Mouse (Mus musculus) lung, embryonic 14.5 days (tissue): ENCODE measurements at regions not wholly inside any gene's neighbourhood (a gene's known extent, or its start where the extent isn't known, plus 50 kb on each side); places are given as distances from the start of the nearest gene placed in this dataset.
A peak's percentile ranks its signal among the peaks of the same experiment; 100 is the strongest.

Source experiments
- ATAC-seq: fragments of 200-750 bp; cut with Nextera tagmentation; 2 replicates; pipeline ENCODE4 v1.8.0; 2017; ENCODE audit warnings: mild to moderate bottlenecking, moderate TSS enrichment, moderate library complexity; ENCODE audit not compliant: insufficient read depth
- DNase-seq: peaks from one replicate; pipeline ENCODE4 v3.0.0-alpha.2; 2015
- H3K27ac ChIP-seq: fragments of 300-500 bp; sonication (generic); 2 replicates; pipeline ENCODE4 v1.5.1; 2014; ENCODE audit warnings: low read depth, mild to moderate bottlenecking, moderate library complexity
- H3K27me3 ChIP-seq: fragments of 300-500 bp; sonication (generic); 2 replicates; pipeline ENCODE4 v1.6.1; 2014; ENCODE audit warnings: low read length, control low read depth; ENCODE audit not compliant: insufficient read depth
- H3K36me3 ChIP-seq: fragments of 300-500 bp; sonication (generic); 2 replicates; pipeline ENCODE4 v1.6.1; 2014; ENCODE audit warnings: control low read depth; ENCODE audit not compliant: insufficient read depth
- H3K4me1 ChIP-seq: fragments of 300-500 bp; sonication (generic); 2 replicates; pipeline ENCODE4 v1.6.1; 2014; ENCODE audit warnings: antibody characterized with exemption, control low read depth; ENCODE audit not compliant: insufficient read depth
- H3K4me2 ChIP-seq: fragments of 300-500 bp; sonication (generic); 2 replicates; pipeline ENCODE4 v1.6.1; 2014; ENCODE audit warnings: mild to moderate bottlenecking
- H3K4me3 ChIP-seq: fragments of 300-500 bp; sonication (generic); 2 replicates; pipeline ENCODE4 v1.5.1; 2014; ENCODE audit warnings: low read depth, low read length
- H3K9ac ChIP-seq: fragments of 300-500 bp; sonication (generic); 2 replicates; pipeline ENCODE4 v1.6.1; 2014
- H3K9me3 ChIP-seq: fragments of 300-500 bp; sonication (generic); 2 replicates; pipeline ENCODE4 v1.6.1; 2016; ENCODE audit warnings: low read depth, low read length, control low read depth
- CTCF ChIP-seq: IDR thresholded peaks from 2 replicates; pipeline ENCODE4 v1.5.1; 2016; ENCODE audit warnings: antibody characterized with exemption, low read depth
- WGBS: fragments of 180-500 bp; shearing (Covaris S2); extraction: QIAGEN DNeasy Blood & Tissue Kit; methylation state at CpG from one replicate; pipeline ENCODE4 v1.1.7; 2014; 5-methylcytosine and 5-hydroxymethylcytosine counted together

GRCm38 (mm10) chr16:78156138-78156875 lies 145.0 kb upstream of the Cxadr start:
- Histone ChIP-seq H3K9ac (no peak overlapping the region), H3K4me2 (peak overlapping the region; percentile 27; the same call in 1 of the 2 replicates), H3K36me3 (no peaks in the 10 kb centered on the region), H3K4me3 (no peak overlapping the region), H3K9me3 (no peaks in the 10 kb centered on the region), H3K27ac (no peak overlapping the region), H3K4me1 (0 out of 2 replicates have a peak, but pooled peaks cover 3% of the 10 kb centered on the region), H3K27me3 (no peaks in the 10 kb centered on the region)
- 31% methylated on average over 7 of the region's 7 CpGs for WGBS
- TF ChIP-seq CTCF: peak; percentile 79
- ATAC-seq (peak; percentile 87; the same call in 1 of the 2 replicates), DNase-seq (peak; percentile 85)

- DNase-seq: no peak
- Histone ChIP-seq H3K4me1 (0 out of 2 replicates have a peak, but pooled peaks cover 3% of the 10 kb centered on the region), H3K9me3 (no peaks in the 10 kb centered on the region), H3K27me3 (no peaks in the 10 kb centered on the region), H3K27ac (no peak overlapping the region), H3K9ac (no peak overlapping the region), H3K4me2 (no peak overlapping the region), H3K36me3 (no peaks in the 10 kb centered on the region), H3K4me3 (no peak overlapping the region)
- WGBS: 43% methylated on average over 2 of the region's 2 CpGs
- ATAC-seq: no peak
- TF ChIP-seq CTCF: no peak
Measured at GRCm38 (mm10) chr16:78153899-78154605, 147.2 kb upstream of the Cxadr start.

GRCm38 (mm10) chr16:78144146-78144545 lies 157.1 kb upstream of the Cxadr start:
- H3K9ac ChIP-seq: no peak overlapping the region
- no peak overlapping the region for H3K4me2 ChIP-seq
- no peaks in the 10 kb centered on the region for H3K27me3 ChIP-seq
- H3K4me3 ChIP-seq: no peak overlapping the region
- WGBS: 33% methylated on average over 1 of the region's 1 CpGs
- DNase-seq (peak; percentile 11), ATAC-seq (no peak)
- no peaks in the 10 kb centered on the region for H3K36me3 ChIP-seq
- H3K27ac ChIP-seq: no peak overlapping the region
- no peak for TF ChIP-seq CTCF
- H3K4me1 ChIP-seq: no peaks in the 10 kb centered on the region
- H3K9me3 ChIP-seq: no peaks in the 10 kb centered on the region

- H3K4me2 ChIP-seq: peak overlapping the region; percentile 16; the same call in 1 of the 2 replicates
- 33% methylated on average over 5 of the region's 5 CpGs for WGBS
Measured at GRCm38 (mm10) chr16:78135501-78135900, 165.8 kb upstream of the Cxadr start.

DNA sequence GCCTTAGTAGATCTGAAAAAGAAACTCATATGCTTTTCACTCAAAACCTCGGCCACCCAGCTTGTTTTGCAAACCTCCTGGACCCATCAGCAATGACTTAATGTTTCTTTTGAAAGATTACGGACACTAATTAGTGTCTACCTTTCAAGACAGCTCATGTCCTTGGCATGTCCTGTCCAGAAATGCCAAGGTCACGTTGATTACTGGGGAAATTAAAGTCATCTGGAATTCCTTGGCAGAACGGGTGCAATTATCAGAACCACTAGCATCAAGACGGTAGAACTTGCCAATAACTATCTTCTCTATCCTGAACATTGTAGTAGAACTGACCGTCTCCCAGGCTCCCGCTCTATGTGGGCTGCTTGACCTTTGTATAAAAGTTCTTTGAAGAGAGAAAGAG lies 166.8 kb upstream of the Cxadr start:
- H3K9me3 ChIP-seq: no peaks in the 10 kb centered on the region
- 0 out of 2 replicates have a peak overlapping the region, but pooled peaks have one; percentile 74 for H3K27ac ChIP-seq
- DNase-seq (peak; percentile 55), ATAC-seq (peak; percentile 16; the same call in 1 of the 2 replicates)
- no peak for TF ChIP-seq CTCF
- no peak overlapping the region for H3K4me3 ChIP-seq
- H3K4me2 ChIP-seq: no peak overlapping the region
- H3K4me1 ChIP-seq: no peaks in the 10 kb centered on the region; the same call in 1 of the 2 replicates
- H3K27me3 ChIP-seq: no peaks in the 10 kb centered on the region
- 57% methylated on average over 7 of the region's 7 CpGs for WGBS
- H3K9ac ChIP-seq: no peak overlapping the region
- H3K36me3 ChIP-seq: no peaks in the 10 kb centered on the region

More at GRCm38 (mm10) chr16:78135501-78135900, 165.8 kb upstream of the Cxadr start:
- peak; percentile 95 for DNase-seq
- Histone ChIP-seq H3K27me3 (no peaks in the 10 kb centered on the region), H3K4me1 (no peaks in the 10 kb centered on the region; the same call in 1 of the 2 replicates), H3K9me3 (no peaks in the 10 kb centered on the region), H3K4me3 (no peak overlapping the region), H3K27ac (peak overlapping the region; percentile 74), H3K9ac (no peak overlapping the region), H3K36me3 (no peaks in the 10 kb centered on the region)
- ATAC-seq: peak; percentile 86
- TF ChIP-seq CTCF: no peak

DNA sequence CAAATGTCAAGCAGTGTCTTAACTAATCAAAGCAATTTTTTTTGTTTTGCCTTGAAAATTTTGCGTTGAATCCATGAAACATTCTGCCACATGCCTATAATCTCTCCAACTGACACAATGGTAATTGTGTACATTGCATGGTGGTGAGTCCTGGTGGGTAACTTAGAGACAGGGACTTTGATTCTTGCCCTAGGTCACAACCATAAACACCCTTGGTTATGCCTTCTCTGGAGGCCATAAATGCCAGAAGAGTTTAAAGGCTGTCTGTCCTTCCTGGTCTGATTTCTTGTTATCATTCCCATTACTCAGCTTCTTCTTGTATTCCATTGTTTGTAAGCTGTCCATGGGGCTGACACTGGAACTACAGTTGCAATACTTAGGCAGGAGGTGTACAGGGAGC lies 179.6 kb upstream of the Cxadr start:
- 49% methylated on average over 1 of the region's 1 CpGs for WGBS
- no peak overlapping the region for H3K4me3 ChIP-seq
- no peak for ATAC-seq
- TF ChIP-seq CTCF: no peak
- H3K27me3 ChIP-seq: no peaks in the 10 kb centered on the region
- no peaks in the 10 kb centered on the region for H3K4me1 ChIP-seq
- H3K27ac ChIP-seq: no peak overlapping the region
- no peaks in the 10 kb centered on the region for H3K36me3 ChIP-seq
- no peak overlapping the region for H3K4me2 ChIP-seq
- no peaks in the 10 kb centered on the region for H3K9me3 ChIP-seq
- no peak overlapping the region for H3K9ac ChIP-seq
- DNase-seq: no peak

GRCm38 (mm10) chr16:78120346-78120899 lies 180.9 kb upstream of the Cxadr start:
- H3K9me3 ChIP-seq: no peaks in the 10 kb centered on the region
- H3K4me1 ChIP-seq: no peaks in the 10 kb centered on the region
- peak; percentile 18 for DNase-seq
- no peak overlapping the region for H3K9ac ChIP-seq
- no peaks in the 10 kb centered on the region for H3K27me3 ChIP-seq
- no peak overlapping the region for H3K4me3 ChIP-seq
- ATAC-seq: peak; percentile 63; the same call in 1 of the 2 replicates
- 33% methylated on average over 2 of the region's 2 CpGs for WGBS
- no peak for TF ChIP-seq CTCF
- no peak overlapping the region for H3K4me2 ChIP-seq
- no peaks in the 10 kb centered on the region for H3K36me3 ChIP-seq
- H3K27ac ChIP-seq: no peak overlapping the region
